Mouse (Mus musculus) brain, embryonic 14.5 days (tissue): ENCODE data around the gene Ganab. TPM values are rescaled to one million over a fixed set of nuclear protein-coding genes. Genes with fewer than 3 reads are reported as not detected.
A peak's percentile ranks its signal among the peaks of the same experiment; 100 is the strongest.

Experiments
- DNase-seq: peaks from one replicate; pipeline ENCODE4 v3.0.0-alpha.2; 2011; ENCODE audit warnings: low read depth
- CTCF ChIP-seq: fragments of 200-500 bp; IDR thresholded peaks from 2 replicates; pipeline ENCODE4 v1.5.1; 2012; ENCODE audit warnings: inconsistent platforms, mild to moderate bottlenecking, moderate library complexity, borderline replicate concordance; ENCODE audit not compliant: insufficient read depth, insufficient read length; ENCODE audit errors: extremely low read depth
- POLR2A ChIP-seq: fragments of 200-500 bp; IDR thresholded peaks from 2 replicates; pipeline ENCODE4 v1.6.1; 2012; ENCODE audit warnings: mild to moderate bottlenecking, inconsistent platforms, borderline replicate concordance; ENCODE audit not compliant: poor library complexity, insufficient read depth, insufficient read length, severe bottlenecking; ENCODE audit errors: extremely low read depth
- polyA plus RNA-seq: library from polyadenylated mRNA; depleted of rRNA; stranded (reverse); fragments of >200 nt; gene quantifications from 2 replicates; pipeline ENCODE4 v1.2.3, GENCODE M21; 2012

Gene Ganab
- polyA plus RNA-seq, 1 experiment, result 155 TPM

- no peak for TF ChIP-seq CTCF
- TF ChIP-seq POLR2A, result no peak
- no peak for DNase-seq
Observed at GRCm38 (mm10) chr19:8927891-8928525, 30.1 kb downstream of the Ganab start.

- DNase-seq, result no peak
- no peak for TF ChIP-seq CTCF
- TF ChIP-seq POLR2A, result no peak
Observed at GRCm38 (mm10) chr19:8928689-8929223, 30.9 kb downstream of the Ganab start.

- TF ChIP-seq CTCF, result 0 out of 2 replicates have a peak, but pooled peaks have one; percentile 25
- TF ChIP-seq POLR2A, result no peak
- peak; percentile 64 for DNase-seq
Observed at GRCm38 (mm10) chr19:8929224-8930088, 31.6 kb downstream of the Ganab start, which contains the start of the genes Rom1 and Eml3. Gene Rom1 (minus strand): TSS chr19:8929356. Gene Eml3 (plus strand): TSS chr19:8929552.

- TF ChIP-seq CTCF (no peak), POLR2A (no peak)
- DNase-seq, result no peak
Observed at GRCm38 (mm10) chr19:8930117-8930516, 32.2 kb downstream of the Ganab start.

- no peak for DNase-seq
- TF ChIP-seq CTCF, result no peak
- TF ChIP-seq POLR2A, result no peak
Observed at GRCm38 (mm10) chr19:8930771-8931170, 32.9 kb downstream of the Ganab start.

GRCm38 (mm10) chr19:8936736-8937135 is 38.9 kb downstream of the Ganab start:
- no peak for DNase-seq
- TF ChIP-seq CTCF (no peak), POLR2A (no peak)

GRCm38 (mm10) chr19:8940526-8941133 is 42.8 kb downstream of the Ganab start:
- DNase-seq, result no peak
- TF ChIP-seq CTCF, result no peak
- TF ChIP-seq POLR2A, result no peak

- DNase-seq, result no peak
- TF ChIP-seq POLR2A (no peak), CTCF (no peak)
Observed at GRCm38 (mm10) chr19:8941136-8941514, 43.3 kb downstream of the Ganab start.

GRCm38 (mm10) chr19:8941515-8942217 is 43.8 kb downstream of the Ganab start, which contains the start of gene Mta2:
Gene Mta2 (plus strand): TSS chr19:8941875.
- peak; percentile 99 for DNase-seq
- no peak for TF ChIP-seq CTCF
- TF ChIP-seq POLR2A, result peak; percentile 20; the same call in 1 of the 2 replicates

- TF ChIP-seq POLR2A, result no peak
- TF ChIP-seq CTCF, result no peak
- DNase-seq, result no peak
Observed at GRCm38 (mm10) chr19:8942276-8942964, 44.5 kb downstream of the Ganab start.
